Mouse (Mus musculus) kidney, postnatal 36 days (tissue): ENCODE measurements around the gene Prelid3b.

Experiments
- DNase-seq, 2 experiments: peaks; one replicate each; pipeline ENCODE4 v3.0.0; 2021 to 2022; ENCODE audit warnings: mixed read lengths in 2 of 2

Prelid3b gene

GRCm38 (mm10) chr2:174459365-174459764 lies 13.5 kb downstream of the Prelid3b start:
- no peak for DNase-seq

GRCm38 (mm10) chr2:174453681-174454080 lies 19.2 kb downstream of the Prelid3b start:
- DNase-seq, result peak; percentile 10 to 51

GRCm38 (mm10) chr2:174450353-174450752 lies 22.5 kb downstream of the Prelid3b start, which contains the start of gene Tubb1:
TSS of gene Tubb1 (plus strand) at chr2:174450695.
- no peak for DNase-seq

- DNase-seq, result no peak
Measured at GRCm38 (mm10) chr2:174448405-174448804, 24.5 kb downstream of the Prelid3b start.

- no peak for DNase-seq
Measured at GRCm38 (mm10) chr2:174446905-174447304, 26.0 kb downstream of the Prelid3b start.

GRCm38 (mm10) chr2:174446492-174446891 lies 26.4 kb downstream of the Prelid3b start:
- no peak for DNase-seq

- no peak for DNase-seq
Measured at GRCm38 (mm10) chr2:174445018-174445417, 27.9 kb downstream of the Prelid3b start.

GRCm38 (mm10) chr2:174444359-174444758 lies 28.5 kb downstream of the Prelid3b start:
- DNase-seq, result no peak

GRCm38 (mm10) chr2:174443046-174443445 lies 29.8 kb downstream of the Prelid3b start:
- DNase-seq, result no peak

- DNase-seq, result no peak
Measured at GRCm38 (mm10) chr2:174442460-174442859, 30.4 kb downstream of the Prelid3b start.

- DNase-seq, result no peak
Measured at GRCm38 (mm10) chr2:174441898-174442297, 31.0 kb downstream of the Prelid3b start.

- DNase-seq, result no peak
Measured at GRCm38 (mm10) chr2:174439961-174440360, 32.9 kb downstream of the Prelid3b start.

GRCm38 (mm10) chr2:174439450-174439838 lies 33.4 kb downstream of the Prelid3b start:
- no peak for DNase-seq

GRCm38 (mm10) chr2:174438737-174439449 lies 34.0 kb downstream of the Prelid3b start, which contains the start of gene Ctsz:
TSS of gene Ctsz (minus strand) at chr2:174439039.
- DNase-seq, result peak; percentile 83 to 92

- no peak for DNase-seq
Measured at GRCm38 (mm10) chr2:174438181-174438580, 34.7 kb downstream of the Prelid3b start.

- DNase-seq, result peak; percentile 16 to 24
Measured at GRCm38 (mm10) chr2:174437697-174437982, 35.2 kb downstream of the Prelid3b start.

- peak; percentile 7 to 22 for DNase-seq
Measured at GRCm38 (mm10) chr2:174436916-174437696, 35.8 kb downstream of the Prelid3b start.

GRCm38 (mm10) chr2:174436076-174436701 lies 36.7 kb downstream of the Prelid3b start:
- peak; percentile 18 to 34 for DNase-seq

GRCm38 (mm10) chr2:174434943-174435342 lies 37.9 kb downstream of the Prelid3b start:
- DNase-seq, result no peak

GRCm38 (mm10) chr2:174428996-174429591 lies 43.8 kb downstream of the Prelid3b start:
- DNase-seq, result no peak

- DNase-seq, result peak; percentile 44 to 54
Measured at GRCm38 (mm10) chr2:174428076-174428835, 44.6 kb downstream of the Prelid3b start.

- no peak for DNase-seq
Measured at GRCm38 (mm10) chr2:174426856-174427255, 46.0 kb downstream of the Prelid3b start.
